Mouse (Mus musculus): Measurements from ENCODE around the gene Lrch1. TPM values are rescaled to one million over a fixed set of nuclear protein-coding genes. Genes with fewer than 3 reads are reported as not detected.

Gene Lrch1
- polyA plus RNA-seq, 1 experiment, result 11.5 TPM

GRCm38 (mm10) chr14:74840820-74841219 is 106.9 kb downstream of the Lrch1 start:
- peak in 1 of 2 experiments; percentile 48 for DNase-seq (ENCODE audit: low read depth in 1 of 2, low spot score in 2 of 2)
- WGBS, result 31% methylated on average over 3 of the region's 3 CpGs
- H3K4me1 ChIP-seq (ENCODE audit: control insufficient read depth, insufficient read depth, insufficient read length), result peaks cover 17% of the 10 kb centered on the region
- H3K36me3 ChIP-seq (ENCODE audit: control insufficient read depth, insufficient read depth, low read length), result no peaks in the 10 kb centered on the region
- peak overlapping the region; percentile 73 for H3K27ac ChIP-seq (ENCODE audit: insufficient read depth, low read length)
- no peak overlapping the region for H3K4me3 ChIP-seq (ENCODE audit: extremely low read depth, insufficient read depth, insufficient read length)
- H3K27me3 ChIP-seq (ENCODE audit: control insufficient read depth, insufficient read depth, low read length), result no peaks in the 10 kb centered on the region
- TF ChIP-seq CTCF (IDR thresholded peaks at IDR 0.05; ENCODE audit: extremely low read depth, insufficient read depth, insufficient read length, insufficient replicate concordance) (no peak), POLR2A (IDR thresholded peaks at IDR 0.05; ENCODE audit: low read depth, low read length) (no peak)

GRCm38 (mm10) chr14:74840328-74840727 is 107.3 kb downstream of the Lrch1 start:
- 63% methylated on average over 2 of the region's 2 CpGs for WGBS
- no peaks in the 10 kb centered on the region for H3K27me3 ChIP-seq (ENCODE audit: control insufficient read depth, insufficient read depth, low read length)
- H3K4me3 ChIP-seq (ENCODE audit: extremely low read depth, insufficient read depth, insufficient read length), result no peak overlapping the region
- H3K4me1 ChIP-seq (ENCODE audit: control insufficient read depth, insufficient read depth, insufficient read length), result peaks cover 15% of the 10 kb centered on the region
- H3K36me3 ChIP-seq (ENCODE audit: control insufficient read depth, insufficient read depth, low read length), result no peaks in the 10 kb centered on the region
- no peak for DNase-seq (ENCODE audit: low read depth in 1 of 2, low spot score in 2 of 2)
- TF ChIP-seq POLR2A (IDR thresholded peaks at IDR 0.05; ENCODE audit: low read depth, low read length), result no peak
- no peak for TF ChIP-seq CTCF (IDR thresholded peaks at IDR 0.05; ENCODE audit: extremely low read depth, insufficient read depth, insufficient read length, insufficient replicate concordance)
- H3K27ac ChIP-seq (ENCODE audit: insufficient read depth, low read length), result peak overlapping the region; percentile 73

- H3K27me3 ChIP-seq (ENCODE audit: control insufficient read depth, insufficient read depth, low read length), result no peaks in the 10 kb centered on the region
- no peak for DNase-seq (ENCODE audit: low read depth in 1 of 2, low spot score in 2 of 2)
- no peaks in the 10 kb centered on the region for H3K36me3 ChIP-seq (ENCODE audit: control insufficient read depth, insufficient read depth, low read length)
- H3K4me3 ChIP-seq (ENCODE audit: extremely low read depth, insufficient read depth, insufficient read length), result no peak overlapping the region
- no peak overlapping the region for H3K27ac ChIP-seq (ENCODE audit: insufficient read depth, low read length)
- TF ChIP-seq CTCF (IDR thresholded peaks at IDR 0.05; ENCODE audit: extremely low read depth, insufficient read depth, insufficient read length, insufficient replicate concordance) (no peak), POLR2A (IDR thresholded peaks at IDR 0.05; ENCODE audit: low read depth, low read length) (no peak)
- H3K4me1 ChIP-seq (ENCODE audit: control insufficient read depth, insufficient read depth, insufficient read length), result peaks cover 23% of the 10 kb centered on the region
- WGBS, result 92% methylated on average over 7 of the region's 7 CpGs
These were observed 108.9 kb downstream of the Lrch1 start for GRCm38 (mm10) chr14:74838816-74839215.

- Histone ChIP-seq H3K4me3 (ENCODE audit: extremely low read depth, insufficient read depth, insufficient read length) (no peak overlapping the region), H3K27ac (ENCODE audit: insufficient read depth, low read length) (no peak overlapping the region), H3K36me3 (ENCODE audit: control insufficient read depth, insufficient read depth, low read length) (no peaks in the 10 kb centered on the region), H3K4me1 (ENCODE audit: control insufficient read depth, insufficient read depth, insufficient read length) (peaks cover 15% of the 10 kb centered on the region), H3K27me3 (ENCODE audit: control insufficient read depth, insufficient read depth, low read length) (no peaks in the 10 kb centered on the region)
- 21% methylated on average over 1 of the region's 1 CpGs for WGBS
- no peak for DNase-seq (ENCODE audit: low read depth in 1 of 2, low spot score in 2 of 2)
- TF ChIP-seq POLR2A (IDR thresholded peaks at IDR 0.05; ENCODE audit: low read depth, low read length) (no peak), CTCF (IDR thresholded peaks at IDR 0.05; ENCODE audit: extremely low read depth, insufficient read depth, insufficient read length, insufficient replicate concordance) (no peak)
These were observed 112.7 kb downstream of the Lrch1 start for GRCm38 (mm10) chr14:74835010-74835409.

- DNase-seq (ENCODE audit: low read depth in 1 of 2, low spot score in 2 of 2), result no peak
- 94% methylated on average over 1 of the region's 1 CpGs for WGBS
These were observed 113.5 kb downstream of the Lrch1 start for GRCm38 (mm10) chr14:74834215-74834614.

GRCm38 (mm10) chr14:74831653-74832052 is 116.0 kb downstream of the Lrch1 start:
- DNase-seq (ENCODE audit: low read depth in 1 of 2, low spot score in 2 of 2), result no peak
- H3K4me3 ChIP-seq (ENCODE audit: extremely low read depth, insufficient read depth, insufficient read length), result no peak overlapping the region
- 86% methylated on average over 5 of the region's 5 CpGs for WGBS
- H3K4me1 ChIP-seq (ENCODE audit: control insufficient read depth, insufficient read depth, insufficient read length), result peaks cover 9% of the 10 kb centered on the region; the same call in 1 of the 2 replicates
- TF ChIP-seq CTCF (IDR thresholded peaks at IDR 0.05; ENCODE audit: extremely low read depth, insufficient read depth, insufficient read length, insufficient replicate concordance) (no peak), POLR2A (IDR thresholded peaks at IDR 0.05; ENCODE audit: low read depth, low read length) (no peak)
- H3K27me3 ChIP-seq (ENCODE audit: control insufficient read depth, insufficient read depth, low read length), result no peaks in the 10 kb centered on the region
- no peak overlapping the region for H3K27ac ChIP-seq (ENCODE audit: insufficient read depth, low read length)
- H3K36me3 ChIP-seq (ENCODE audit: control insufficient read depth, insufficient read depth, low read length), result no peaks in the 10 kb centered on the region

More at GRCm38 (mm10) chr14:74834215-74834614, 113.5 kb downstream of the Lrch1 start:
- Histone ChIP-seq H3K36me3 (ENCODE audit: control insufficient read depth, insufficient read depth, low read length) (no peaks in the 10 kb centered on the region), H3K4me1 (ENCODE audit: control insufficient read depth, insufficient read depth, insufficient read length) (peaks cover 9% of the 10 kb centered on the region), H3K27me3 (ENCODE audit: control insufficient read depth, insufficient read depth, low read length) (no peaks in the 10 kb centered on the region), H3K4me3 (ENCODE audit: extremely low read depth, insufficient read depth, insufficient read length) (no peak overlapping the region), H3K27ac (ENCODE audit: insufficient read depth, low read length) (no peak overlapping the region)
- TF ChIP-seq POLR2A (IDR thresholded peaks at IDR 0.05; ENCODE audit: low read depth, low read length), result no peak
- TF ChIP-seq CTCF (IDR thresholded peaks at IDR 0.05; ENCODE audit: extremely low read depth, insufficient read depth, insufficient read length, insufficient replicate concordance), result no peak

GRCm38 (mm10) chr14:74831050-74831449 is 116.6 kb downstream of the Lrch1 start:
- Histone ChIP-seq H3K36me3 (ENCODE audit: control insufficient read depth, insufficient read depth, low read length) (no peaks in the 10 kb centered on the region), H3K4me1 (ENCODE audit: control insufficient read depth, insufficient read depth, insufficient read length) (peaks cover 9% of the 10 kb centered on the region; the same call in 1 of the 2 replicates), H3K4me3 (ENCODE audit: extremely low read depth, insufficient read depth, insufficient read length) (no peak overlapping the region), H3K27ac (ENCODE audit: insufficient read depth, low read length) (no peak overlapping the region), H3K27me3 (ENCODE audit: control insufficient read depth, insufficient read depth, low read length) (no peaks in the 10 kb centered on the region)
- TF ChIP-seq POLR2A (IDR thresholded peaks at IDR 0.05; ENCODE audit: low read depth, low read length), result no peak
- TF ChIP-seq CTCF (IDR thresholded peaks at IDR 0.05; ENCODE audit: extremely low read depth, insufficient read depth, insufficient read length, insufficient replicate concordance), result no peak
- DNase-seq (ENCODE audit: low read depth in 1 of 2, low spot score in 2 of 2), result no peak
- 97% methylated on average over 5 of the region's 5 CpGs for WGBS
